Mouse (Mus musculus): ENCODE measurements around the gene 1700020L24Rik. TPM values are rescaled to one million over a fixed set of nuclear protein-coding genes. Genes with fewer than 3 reads are reported as not detected.

Gene 1700020L24Rik
- polyA plus RNA-seq (2015; fragmentation: Nextera tagmentation; extraction: Ambion mirVana): 1.4 and 2.1 TPM in 2 replicates

DNA sequence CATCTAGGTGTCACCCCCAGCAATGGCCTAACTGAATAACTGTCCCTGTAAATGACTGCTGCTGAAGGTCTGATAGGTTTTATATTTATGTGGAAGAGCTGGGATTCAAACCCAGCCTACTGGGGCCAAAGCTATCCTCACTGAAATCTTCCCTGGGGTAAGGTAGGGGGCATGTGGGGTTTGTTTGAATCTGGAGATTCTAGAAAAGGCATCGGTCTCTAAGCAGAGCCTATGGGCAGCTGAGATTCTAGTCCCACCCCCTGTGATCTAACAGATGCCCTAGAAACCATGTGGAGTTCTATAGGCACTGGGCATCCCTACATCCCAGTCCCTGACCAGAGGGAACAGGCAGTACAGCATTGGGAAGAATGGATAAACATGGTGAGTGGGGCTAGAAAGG, at the start of gene 1700020L24Rik:
TSS of gene 1700020L24Rik (plus strand) at position 301 of the 400 bp plus-strand sequence.
- H3K4me1 ChIP-seq: peaks cover 23% of the 10 kb centered on the region
- H3K9me3 ChIP-seq: no peaks in the 10 kb centered on the region
- no peak within 1 kb of the TSS for H3K27ac ChIP-seq (replicated peaks)
- H3K27me3 ChIP-seq (replicated peaks): peaks cover 15% of the 10 kb centered on the region
- no peak within 1 kb of the TSS for H3K4me2 ChIP-seq
- H3K36me3 ChIP-seq: no peaks in the 10 kb centered on the region
- no peak within 1 kb of the TSS for H3K9ac ChIP-seq
- ATAC-seq (ENCODE audit: extremely low read depth, insufficient number of reproducible peaks, low FRiP score, low TSS enrichment): no peak
- 76% methylated on average over 1 of the region's 1 CpGs for WGBS
- no peak within 1 kb of the TSS for H3K4me3 ChIP-seq

DNA sequence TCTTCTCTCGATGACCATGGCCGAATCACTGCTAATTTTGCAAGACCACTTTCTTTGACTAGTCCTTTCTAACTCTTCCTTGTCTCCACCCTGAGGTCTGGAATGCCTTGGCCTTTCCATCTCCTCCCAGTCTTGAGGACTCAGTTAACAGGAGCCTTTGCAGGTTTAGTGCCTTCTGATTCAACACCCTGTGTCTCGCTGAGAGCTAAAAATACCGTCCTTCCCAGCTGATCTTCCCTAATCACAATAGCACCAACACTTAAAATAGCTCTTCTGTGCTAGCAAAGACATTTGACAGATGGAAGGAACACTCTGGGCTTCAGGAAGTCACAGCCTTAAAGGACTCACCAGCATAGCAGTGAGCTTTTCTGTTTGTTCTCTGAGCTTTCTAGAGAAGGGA, 44.4 kb upstream of the 1700020L24Rik start:
- H3K27ac ChIP-seq (replicated peaks): peak overlapping the region; percentile 96
- peaks cover 46% of the 10 kb centered on the region for H3K4me1 ChIP-seq
- no peak overlapping the region; the same call in 1 of the 2 replicates for H3K9ac ChIP-seq
- no peaks in the 10 kb centered on the region for H3K27me3 ChIP-seq (replicated peaks)
- no peaks in the 10 kb centered on the region for H3K9me3 ChIP-seq
- peak overlapping the region; percentile 50 for H3K4me2 ChIP-seq
- 39% methylated on average over 4 of the region's 4 CpGs for WGBS
- no peak for ATAC-seq (ENCODE audit: extremely low read depth, insufficient number of reproducible peaks, low FRiP score, low TSS enrichment)
- H3K4me3 ChIP-seq: no peak overlapping the region
- peaks cover 59% of the 10 kb centered on the region for H3K36me3 ChIP-seq

DNA sequence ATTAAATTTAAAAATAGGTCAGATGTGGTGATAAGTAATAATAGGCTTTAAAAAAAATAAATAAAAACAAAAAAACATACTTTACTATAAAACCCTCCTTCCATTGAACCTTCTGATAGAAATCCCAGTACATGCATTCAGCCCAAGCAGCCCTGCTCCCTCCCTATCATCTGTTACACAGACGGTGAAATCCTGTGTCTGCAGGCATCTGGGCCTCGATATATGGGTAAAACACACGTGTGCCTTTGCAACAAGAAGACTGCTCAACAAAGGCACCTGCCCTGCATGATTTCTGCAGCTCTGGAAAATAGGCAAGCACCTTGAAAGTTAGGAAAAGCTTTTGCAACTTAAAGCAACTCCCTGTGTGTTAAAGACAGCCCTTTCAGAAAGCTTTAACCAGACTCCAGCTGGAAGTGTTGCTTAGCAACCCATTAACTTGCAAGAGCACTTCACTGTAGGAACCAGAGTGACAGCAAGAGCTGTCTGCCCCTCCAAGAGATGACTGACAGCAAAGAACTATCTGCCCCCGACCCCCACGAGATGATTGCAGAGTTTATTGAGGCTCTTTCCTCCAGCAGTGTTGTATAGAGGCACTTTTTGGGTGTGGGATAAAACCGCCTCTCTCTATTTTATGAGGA, 42.6 kb upstream of the 1700020L24Rik start:
- H3K27me3 ChIP-seq (replicated peaks): no peaks in the 10 kb centered on the region

DNA sequence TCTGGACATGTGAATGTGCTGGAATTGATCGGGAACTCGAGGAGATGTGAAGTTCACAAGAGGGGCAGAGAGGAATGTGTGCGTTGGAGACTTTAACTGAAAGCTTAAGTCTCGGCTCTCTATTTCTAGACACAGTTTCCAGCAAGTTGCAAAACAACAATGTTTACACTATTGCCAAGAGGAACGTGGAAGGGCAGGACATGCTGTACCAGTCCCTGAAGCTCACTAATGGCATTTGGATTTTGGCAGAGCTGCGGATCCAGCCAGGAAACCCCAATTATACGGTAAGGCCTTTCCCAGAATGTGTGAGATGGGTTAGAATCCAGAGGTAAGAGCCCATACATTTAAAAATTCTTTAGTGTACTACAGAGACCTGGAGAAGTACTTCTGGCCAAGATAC, 39.9 kb upstream of the 1700020L24Rik start:
- no peak for ATAC-seq (ENCODE audit: extremely low read depth, insufficient number of reproducible peaks, low FRiP score, low TSS enrichment)
- WGBS: 80% methylated on average over 7 of the region's 7 CpGs
- H3K27me3 ChIP-seq (replicated peaks): no peaks in the 10 kb centered on the region

More for the DNA sequence above, 42.6 kb upstream of the 1700020L24Rik start:
- H3K36me3 ChIP-seq: peaks cover 63% of the 10 kb centered on the region
- ATAC-seq (ENCODE audit: extremely low read depth, insufficient number of reproducible peaks, low FRiP score, low TSS enrichment): no peak; the same call in 1 of the 2 replicates
- WGBS: 34% methylated on average over 6 of the region's 6 CpGs
- peak overlapping the region; percentile 60 for H3K27ac ChIP-seq (replicated peaks)
- H3K4me2 ChIP-seq: peak overlapping the region; percentile 20; the same call in 1 of the 2 replicates
- no peak overlapping the region for H3K9ac ChIP-seq
- no peak overlapping the region for H3K4me3 ChIP-seq
- H3K9me3 ChIP-seq: no peaks in the 10 kb centered on the region
- peaks cover 46% of the 10 kb centered on the region for H3K4me1 ChIP-seq

DNA sequence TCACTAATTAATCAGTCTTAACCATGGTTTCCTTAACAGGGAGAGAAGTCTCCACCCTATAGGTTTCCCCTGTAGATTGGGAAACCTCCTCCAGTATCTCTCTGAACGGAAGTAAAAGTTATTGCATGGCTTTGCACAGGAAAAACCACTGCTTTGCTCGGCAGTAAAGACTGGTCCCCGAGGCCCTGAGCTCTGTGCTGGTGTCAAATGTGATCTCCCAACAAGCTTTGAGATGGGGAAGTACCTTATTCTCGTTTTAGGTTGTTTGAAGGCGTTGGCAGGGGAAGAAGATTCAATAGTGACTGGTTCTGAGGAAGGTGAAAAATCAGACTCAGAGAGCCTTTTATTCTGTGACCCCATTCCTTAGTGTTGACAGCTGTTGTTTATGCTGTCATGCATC, 38.8 kb upstream of the 1700020L24Rik start:
- Histone ChIP-seq H3K9ac (no peak overlapping the region), H3K4me3 (no peak overlapping the region), H3K27ac (replicated peaks) (no peak overlapping the region), H3K4me1 (peaks cover 33% of the 10 kb centered on the region), H3K4me2 (no peak overlapping the region), H3K27me3 (replicated peaks) (no peaks in the 10 kb centered on the region), H3K36me3 (peaks cover 71% of the 10 kb centered on the region), H3K9me3 (no peaks in the 10 kb centered on the region)
- 67% methylated on average over 5 of the region's 5 CpGs for WGBS
- ATAC-seq (ENCODE audit: extremely low read depth, insufficient number of reproducible peaks, low FRiP score, low TSS enrichment): no peak

More for the DNA sequence above, 39.9 kb upstream of the 1700020L24Rik start:
- Histone ChIP-seq H3K9me3 (no peaks in the 10 kb centered on the region), H3K4me3 (no peak overlapping the region), H3K27ac (replicated peaks) (no peak overlapping the region), H3K36me3 (peaks cover 62% of the 10 kb centered on the region), H3K9ac (no peak overlapping the region), H3K4me2 (no peak overlapping the region), H3K4me1 (peaks cover 31% of the 10 kb centered on the region)

DNA sequence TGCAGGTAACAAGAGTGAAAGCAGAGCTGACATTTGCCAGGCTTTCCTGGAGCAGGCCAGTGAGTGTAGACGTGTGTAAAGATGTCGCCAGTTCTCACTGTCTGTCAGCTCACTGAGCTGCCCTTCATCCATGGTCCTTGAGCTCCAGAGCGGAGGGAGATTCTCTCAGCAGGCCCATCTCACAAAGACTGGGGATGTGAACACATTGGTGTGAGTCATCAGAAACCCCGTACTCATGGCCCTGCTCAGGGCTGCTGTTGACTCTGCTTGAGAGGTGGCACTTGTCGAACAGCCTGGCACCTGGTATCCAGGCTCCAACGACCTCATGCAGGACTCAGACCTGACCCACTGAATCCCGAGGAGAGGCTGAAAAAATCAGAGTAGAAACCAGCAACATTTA, 33.7 kb upstream of the 1700020L24Rik start:
- Histone ChIP-seq H3K27ac (replicated peaks) (no peak overlapping the region), H3K4me2 (no peak overlapping the region), H3K9me3 (no peaks in the 10 kb centered on the region), H3K9ac (no peak overlapping the region), H3K4me3 (no peak overlapping the region), H3K27me3 (replicated peaks) (no peaks in the 10 kb centered on the region), H3K36me3 (peaks cover 53% of the 10 kb centered on the region), H3K4me1 (peaks cover 46% of the 10 kb centered on the region)
- 48% methylated on average over 7 of the region's 7 CpGs for WGBS
- no peak for ATAC-seq (ENCODE audit: extremely low read depth, insufficient number of reproducible peaks, low FRiP score, low TSS enrichment)

DNA sequence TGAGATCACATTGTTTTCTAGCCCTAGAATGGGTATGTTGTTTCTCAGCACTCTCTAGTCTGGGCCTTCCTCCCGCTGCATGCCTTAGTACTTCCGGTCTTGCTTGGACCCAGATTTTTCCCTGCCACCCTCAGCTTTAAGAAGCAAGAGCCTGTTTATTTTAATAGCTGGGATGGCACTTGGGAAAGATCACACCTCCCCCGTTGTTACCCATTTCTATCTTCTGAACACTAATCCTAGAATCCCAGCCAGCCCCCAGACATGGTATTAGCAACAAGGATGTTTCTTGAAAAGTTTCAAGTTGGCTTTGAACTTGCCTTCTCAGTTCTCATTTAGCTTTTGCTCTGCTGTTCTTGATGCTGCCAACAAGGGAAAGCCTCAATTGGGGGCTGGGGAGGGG, 31.1 kb upstream of the 1700020L24Rik start:
- H3K4me2 ChIP-seq: no peak overlapping the region
- 43% methylated on average over 3 of the region's 3 CpGs for WGBS
- H3K9ac ChIP-seq: 0 out of 2 replicates have a peak overlapping the region, but pooled peaks have one; percentile 24
- ATAC-seq (ENCODE audit: extremely low read depth, insufficient number of reproducible peaks, low FRiP score, low TSS enrichment): no peak
- no peaks in the 10 kb centered on the region for H3K9me3 ChIP-seq
- no peak overlapping the region for H3K27ac ChIP-seq (replicated peaks)
- H3K36me3 ChIP-seq: peaks cover 31% of the 10 kb centered on the region
- peaks cover 11% of the 10 kb centered on the region; the same call in 1 of the 2 replicates for H3K27me3 ChIP-seq (replicated peaks)
- peaks cover 60% of the 10 kb centered on the region for H3K4me1 ChIP-seq
- H3K4me3 ChIP-seq: no peak overlapping the region

DNA sequence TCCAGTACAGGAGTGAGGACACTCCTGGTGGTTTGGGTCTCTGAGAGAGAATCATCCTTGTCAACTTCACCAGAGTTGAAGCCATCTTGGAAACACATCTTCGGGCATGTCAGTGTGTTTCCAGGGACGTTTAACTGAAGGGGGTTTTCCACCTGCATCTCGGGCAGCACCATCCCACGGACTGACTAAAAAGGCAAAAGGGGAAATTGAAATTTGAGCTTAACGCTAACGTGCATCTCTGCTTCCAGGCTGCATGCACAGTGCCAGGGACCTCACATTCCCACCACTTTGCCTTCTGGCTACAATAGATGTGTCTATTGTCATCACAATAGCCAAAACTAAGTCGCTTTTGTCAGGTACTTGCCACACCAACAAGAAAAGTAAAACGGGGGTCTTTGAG, 29.2 kb upstream of the 1700020L24Rik start:
- Histone ChIP-seq H3K4me1 (peaks cover 56% of the 10 kb centered on the region), H3K36me3 (peaks cover 14% of the 10 kb centered on the region), H3K27me3 (replicated peaks) (peaks cover 24% of the 10 kb centered on the region; the same call in 1 of the 2 replicates), H3K27ac (replicated peaks) (no peak overlapping the region), H3K4me2 (no peak overlapping the region), H3K9ac (no peak overlapping the region), H3K9me3 (no peaks in the 10 kb centered on the region), H3K4me3 (no peak overlapping the region)
- WGBS: 47% methylated on average over 8 of the region's 8 CpGs
- ATAC-seq (ENCODE audit: extremely low read depth, insufficient number of reproducible peaks, low FRiP score, low TSS enrichment): no peak

DNA sequence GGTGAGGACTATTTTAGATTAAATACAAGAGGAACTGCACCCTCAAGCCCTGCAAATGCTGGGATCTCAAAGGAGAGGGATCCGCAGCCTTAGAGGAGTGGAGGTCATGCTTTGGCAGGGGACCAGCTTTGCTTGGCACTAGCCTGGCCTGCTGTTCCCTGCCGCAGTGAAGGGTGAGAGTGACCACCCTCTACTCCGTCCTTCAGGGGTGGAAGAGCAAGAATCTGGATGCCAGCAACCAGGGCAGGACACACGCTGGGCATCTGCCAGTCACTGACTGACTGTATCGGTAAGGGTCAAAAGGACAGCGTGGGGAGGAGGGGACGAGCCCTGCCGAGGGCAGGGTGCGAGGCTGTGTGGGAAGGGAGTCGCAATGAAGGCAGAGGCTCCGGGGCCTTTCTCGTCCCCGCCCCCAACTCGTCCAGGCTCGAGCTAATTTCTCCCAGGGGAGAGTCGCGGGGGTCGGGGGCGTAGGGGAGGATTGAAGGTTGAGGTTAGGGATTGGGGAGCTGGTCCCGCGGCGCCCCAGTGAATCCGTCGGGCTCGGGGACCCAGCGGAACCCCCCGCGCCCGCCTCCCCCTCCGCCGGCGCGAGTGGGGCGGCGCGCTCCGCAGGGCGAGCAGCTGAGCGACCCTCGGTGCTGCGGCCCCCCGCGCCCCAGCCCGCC, 28.3 kb upstream of the 1700020L24Rik start, which contains the start of gene Rasl10b:
TSS of gene Rasl10b (plus strand) at position 51 of the 668 bp plus-strand sequence.
- under 1% methylated on average over 19 of the region's 44 CpGs for WGBS
- peak within 1 kb of the TSS; percentile 87 for H3K4me2 ChIP-seq
- peaks cover 4% of the 10 kb centered on the region for H3K36me3 ChIP-seq
- peak within 1 kb of the TSS; percentile 92 for H3K9ac ChIP-seq
- no peaks in the 10 kb centered on the region for H3K9me3 ChIP-seq
- peak; percentile 16; the same call in 1 of the 2 replicates for ATAC-seq (ENCODE audit: extremely low read depth, insufficient number of reproducible peaks, low FRiP score, low TSS enrichment)
- peak within 1 kb of the TSS; percentile 50; the same call in 1 of the 2 replicates for H3K27ac ChIP-seq (replicated peaks)
- H3K4me1 ChIP-seq: peaks cover 51% of the 10 kb centered on the region
- H3K4me3 ChIP-seq: peak within 1 kb of the TSS; percentile 90
- peaks cover 24% of the 10 kb centered on the region; the same call in 1 of the 2 replicates for H3K27me3 ChIP-seq (replicated peaks)

DNA sequence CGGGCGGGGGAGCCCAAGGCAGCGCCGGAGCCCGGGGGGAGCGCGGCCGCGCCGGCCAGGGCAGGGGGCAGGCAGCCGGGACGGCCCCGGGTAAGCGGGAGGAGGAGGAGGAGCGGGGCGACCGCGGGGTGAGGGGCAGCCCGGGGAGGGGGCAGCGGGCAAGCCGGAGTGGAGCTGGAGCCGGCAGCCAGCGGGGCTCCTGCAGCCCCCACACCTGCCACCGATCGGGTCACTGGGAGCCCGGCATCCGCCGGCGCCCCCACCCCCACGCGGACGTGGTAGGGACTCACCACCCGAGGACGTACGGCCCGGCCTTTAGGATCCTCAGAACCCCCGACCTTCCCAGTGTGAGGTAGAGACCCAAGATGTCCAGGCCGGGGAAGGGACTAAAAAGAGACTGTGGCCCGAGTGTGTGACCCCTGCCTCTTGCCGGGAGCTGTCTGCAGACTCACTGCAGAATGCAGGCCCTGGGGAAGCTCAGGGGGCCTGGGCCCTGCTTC, 27.6 kb upstream of the 1700020L24Rik start:
- Histone ChIP-seq H3K9me3 (no peaks in the 10 kb centered on the region), H3K9ac (peak overlapping the region; percentile 92), H3K4me2 (peak overlapping the region; percentile 87), H3K36me3 (no peaks in the 10 kb centered on the region), H3K4me1 (peaks cover 51% of the 10 kb centered on the region), H3K4me3 (peak overlapping the region; percentile 90), H3K27me3 (replicated peaks) (peaks cover 24% of the 10 kb centered on the region; the same call in 1 of the 2 replicates), H3K27ac (replicated peaks) (peak overlapping the region; percentile 50; the same call in 1 of the 2 replicates)
- WGBS: 0% methylated on average over 27 of the region's 40 CpGs
- ATAC-seq (ENCODE audit: extremely low read depth, insufficient number of reproducible peaks, low FRiP score, low TSS enrichment): no peak

DNA sequence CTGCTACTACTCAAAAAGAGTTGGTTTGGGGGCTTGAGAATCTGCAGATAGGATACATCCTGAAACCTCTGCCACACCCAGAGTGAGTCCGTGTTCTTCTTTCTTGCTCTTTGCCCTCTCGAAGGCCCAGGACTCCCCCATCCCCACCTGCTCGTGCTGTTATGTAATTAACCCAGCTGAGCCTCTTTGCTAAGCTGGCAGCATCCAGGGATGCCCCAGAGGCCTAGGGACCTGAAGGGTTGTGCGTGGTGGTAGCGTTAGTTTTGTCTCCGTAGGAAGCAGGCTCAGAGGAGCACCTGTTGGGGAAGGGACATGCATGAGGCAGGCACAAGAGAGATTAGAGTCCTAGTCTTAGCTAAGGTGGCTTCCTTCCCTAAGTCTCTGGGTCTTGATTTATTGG, 27.0 kb upstream of the 1700020L24Rik start:
- no peak overlapping the region for H3K27ac ChIP-seq (replicated peaks)
- H3K4me2 ChIP-seq: peak overlapping the region; percentile 87
- H3K9me3 ChIP-seq: no peaks in the 10 kb centered on the region
- peaks cover 24% of the 10 kb centered on the region; the same call in 1 of the 2 replicates for H3K27me3 ChIP-seq (replicated peaks)
- peak overlapping the region; percentile 90 for H3K4me3 ChIP-seq
- peaks cover 47% of the 10 kb centered on the region for H3K4me1 ChIP-seq
- ATAC-seq (ENCODE audit: extremely low read depth, insufficient number of reproducible peaks, low FRiP score, low TSS enrichment): no peak
- no peaks in the 10 kb centered on the region for H3K36me3 ChIP-seq
- H3K9ac ChIP-seq: peak overlapping the region; percentile 92
- WGBS: 51% methylated on average over 6 of the region's 6 CpGs

Measured in heart, embryonic 13.5 days (tissue).